In genomic region chr8:70699116-70699833, GRCm38 (mm10) we compare ENCODE assay signal across 8 mouse cellular contexts. TPM values are rescaled to one million over a fixed set of nuclear protein-coding genes. Genes with fewer than 3 reads are reported as not detected.
A peak's percentile ranks its signal among the peaks of the same experiment; 100 is the strongest.
DNase-seq lines count a peak whose midpoint lies in the region; ATAC-seq and TF ChIP-seq lines count a peak whose summit lies in the region.

No protein-coding gene starts in this region.

- H3K9me3 ChIP-seq in embryonic facial prominence, embryonic 12.5 days = no peaks in the 10 kb centered on the region
- H3K9me3 ChIP-seq in heart, postnatal 0 days (replicated peaks; ENCODE audit: control insufficient read depth, low read length) = no peaks in the 10 kb centered on the region
- no peaks in the 10 kb centered on the region for H3K9me3 ChIP-seq in limb, embryonic 11.5 days (ENCODE audit: control insufficient read depth, low read length)

- no peak; the same call in 1 of the 2 replicates for TF ChIP-seq EP300 in heart, postnatal 0 days (IDR thresholded peaks at IDR 0.05; ENCODE audit: low read depth)

- H3K27me3 ChIP-seq in embryonic facial prominence, embryonic 12.5 days = no peaks in the 10 kb centered on the region
- H3K27me3 ChIP-seq in heart, postnatal 0 days (ENCODE audit: control insufficient read depth, insufficient read depth, low read length) = no peaks in the 10 kb centered on the region
- no peaks in the 10 kb centered on the region for H3K27me3 ChIP-seq in limb, embryonic 11.5 days (ENCODE audit: control insufficient read depth, insufficient read depth, low read length)

- peak overlapping the region; percentile 99 for H3K9ac ChIP-seq in embryonic facial prominence, embryonic 12.5 days
- peak overlapping the region; percentile 100 for H3K9ac ChIP-seq in heart, postnatal 0 days (replicated peaks; ENCODE audit: low read depth, low read length)
- peak overlapping the region; percentile 96 for H3K9ac ChIP-seq in limb, embryonic 11.5 days (ENCODE audit: low read length)

- H3K27ac ChIP-seq in embryonic facial prominence, embryonic 12.5 days = peak overlapping the region; percentile 98
- H3K27ac ChIP-seq in heart, postnatal 0 days (ENCODE audit: low read depth) = peak overlapping the region; percentile 99
- H3K27ac ChIP-seq in limb, embryonic 11.5 days (replicated peaks; ENCODE audit: low read depth, low read length) = peak overlapping the region; percentile 97

- H3K36me3 ChIP-seq in embryonic facial prominence, embryonic 12.5 days = peaks cover 9% of the 10 kb centered on the region; the same call in 1 of the 2 replicates
- no peaks in the 10 kb centered on the region for H3K36me3 ChIP-seq in heart, postnatal 0 days (replicated peaks; ENCODE audit: control insufficient read depth, insufficient read depth, low read length)
- peaks cover 4% of the 10 kb centered on the region; the same call in 1 of the 2 replicates for H3K36me3 ChIP-seq in limb, embryonic 11.5 days (ENCODE audit: control insufficient read depth, insufficient read depth, low read length)

- DNase-seq in heart, adult 8-10 months (ENCODE audit: low spot score) = peak; percentile 68
- DNase-seq in heart, adult 18-20 months = no peak
- DNase-seq in ES-CJ7 (ENCODE audit: low read depth, low spot score) = peak; percentile 50
- DNase-seq in heart, postnatal 0 days (ENCODE audit: low spot score) = no peak
- DNase-seq in limb, embryonic 11.5 days (ENCODE audit: low spot score) = peak; percentile 78
- peak; percentile 80 for DNase-seq in neural tube, embryonic 10.5 days (ENCODE audit: extremely low spot score, low spot score)
- DNase-seq in B cell, adult 2 months = no peak

- peak overlapping the region; percentile 68 for H3K4me2 ChIP-seq in embryonic facial prominence, embryonic 12.5 days (replicated peaks)
- H3K4me2 ChIP-seq in heart, postnatal 0 days (ENCODE audit: low read depth, low read length) = peak overlapping the region; percentile 70
- H3K4me2 ChIP-seq in limb, embryonic 11.5 days (ENCODE audit: low read depth, severe bottlenecking) = peak overlapping the region; percentile 82

- peaks cover 47% of the 10 kb centered on the region for H3K4me1 ChIP-seq in embryonic facial prominence, embryonic 12.5 days
- peaks cover 43% of the 10 kb centered on the region for H3K4me1 ChIP-seq in heart, postnatal 0 days (ENCODE audit: control insufficient read depth, insufficient read depth)
- H3K4me1 ChIP-seq in limb, embryonic 11.5 days (ENCODE audit: control insufficient read depth, insufficient read depth, low read length) = peaks cover 36% of the 10 kb centered on the region

- peak overlapping the region; percentile 86 for H3K4me3 ChIP-seq in embryonic facial prominence, embryonic 12.5 days
- peak overlapping the region; percentile 93 for H3K4me3 ChIP-seq in heart, postnatal 0 days (ENCODE audit: low read depth, low read length)
- H3K4me3 ChIP-seq in limb, embryonic 11.5 days (ENCODE audit: low read depth, low read length) = peak overlapping the region; percentile 95

- TF ChIP-seq CTCF in heart, postnatal 0 days (IDR thresholded peaks at IDR 0.05; ENCODE audit: low read depth) = 0 out of 2 replicates have a peak, but pooled peaks have one; percentile 6

- WGBS in embryonic facial prominence, embryonic 12.5 days = under 1% methylated on average over 81 of the region's 89 CpGs
- under 1% methylated on average over 79 of the region's 89 CpGs for WGBS in heart, postnatal 0 days
- WGBS in limb, embryonic 11.5 days = under 1% methylated on average over 86 of the region's 89 CpGs

- peak; percentile 9 for ATAC-seq in embryonic facial prominence, embryonic 12.5 days (ENCODE audit: insufficient number of reproducible peaks, insufficient read depth, low FRiP score, low TSS enrichment)
- peak; percentile 9; the same call in 1 of the 2 replicates for ATAC-seq in heart, postnatal 0 days (ENCODE audit: insufficient read depth, low read depth)
- 0 out of 2 replicates have a peak, but pooled peaks have one; percentile 1 for ATAC-seq in limb, embryonic 11.5 days (ENCODE audit: insufficient number of reproducible peaks, low FRiP score, low TSS enrichment, low read depth)

RNA-seq across cellular contexts. Expression of gene Jund, which starts 0.5 kb away (rescaled TPM):
- 100 to 1,000 TPM in 3 of 4 experiments, 10 to 100 TPM in 1; 84.2 to 134 (median 114) TPM for total RNA-seq in heart, adult 8-10 months (2022)
- 100 to 1,000 TPM; 129 to 138 TPM for total RNA-seq in heart, adult 18-20 months (2021)
- 142 and 150 TPM in 2 replicates for polyA plus RNA-seq in embryonic facial prominence, embryonic 12.5 days (2016; fragmentation: Nextera tagmentation; extraction: Ambion mirVana)
- total RNA-seq in heart, postnatal 0 days (2014; rRNA removed; ENCODE audit: low replicate concordance) = 322 and 503 TPM in 2 replicates
- polyA plus RNA-seq in heart, postnatal 0 days (2015; fragmentation: Nextera tagmentation; extraction: Ambion mirVana) = 45.9 and 49.5 TPM in 2 replicates
- 104 and 109 TPM in 2 replicates for polyA plus RNA-seq in limb, embryonic 11.5 days (2014; fragmentation: Nextera tagmentation; extraction: Ambion mirVana)

RNA-seq across cellular contexts. Expression of gene Iqcn, which starts 4.0 kb away (rescaled TPM):
- total RNA-seq in heart, adult 8-10 months (2022) = under 1 TPM in 1 of 4 experiments, not detected in 3; 0.06 TPM
- under 1 TPM in 1 of 2 experiments, not detected in 1; 0.05 TPM for total RNA-seq in heart, adult 18-20 months (2021)
- not detected in 2 replicates for polyA plus RNA-seq in embryonic facial prominence, embryonic 12.5 days (2016; fragmentation: Nextera tagmentation; extraction: Ambion mirVana)
- not detected in 2 replicates for total RNA-seq in heart, postnatal 0 days (2014; rRNA removed; ENCODE audit: low replicate concordance)
- polyA plus RNA-seq in heart, postnatal 0 days (2015; fragmentation: Nextera tagmentation; extraction: Ambion mirVana) = not detected in 2 replicates
- not detected in 2 replicates for polyA plus RNA-seq in limb, embryonic 11.5 days (2014; fragmentation: Nextera tagmentation; extraction: Ambion mirVana)

RNA-seq across cellular contexts. Expression of gene Gm3336, which starts 19.1 kb away (rescaled TPM):
- total RNA-seq in heart, adult 8-10 months (2022) = not detected
- not detected for total RNA-seq in heart, adult 18-20 months (2021)
- not detected in 2 replicates for polyA plus RNA-seq in embryonic facial prominence, embryonic 12.5 days (2016; fragmentation: Nextera tagmentation; extraction: Ambion mirVana)
- not detected in 2 replicates for total RNA-seq in heart, postnatal 0 days (2014; rRNA removed; ENCODE audit: low replicate concordance)
- polyA plus RNA-seq in heart, postnatal 0 days (2015; fragmentation: Nextera tagmentation; extraction: Ambion mirVana) = not detected in 2 replicates
- not detected in 2 replicates for polyA plus RNA-seq in limb, embryonic 11.5 days (2014; fragmentation: Nextera tagmentation; extraction: Ambion mirVana)

RNA-seq across cellular contexts. Expression of gene Pde4c, which starts 24.2 kb away (rescaled TPM):
- total RNA-seq in heart, adult 8-10 months (2022) = 1 to 10 TPM; 1.8 to 3.7 (median 2.4) TPM
- 1 to 10 TPM; 1.4 to 2.0 TPM for total RNA-seq in heart, adult 18-20 months (2021)
- polyA plus RNA-seq in embryonic facial prominence, embryonic 12.5 days (2016; fragmentation: Nextera tagmentation; extraction: Ambion mirVana) = 0.17 and 0.29 TPM in 2 replicates
- 0.42 and 1.2 TPM in 2 replicates for total RNA-seq in heart, postnatal 0 days (2014; rRNA removed; ENCODE audit: low replicate concordance)
- polyA plus RNA-seq in heart, postnatal 0 days (2015; fragmentation: Nextera tagmentation; extraction: Ambion mirVana) = 0.44 and 0.56 TPM in 2 replicates
- 0.08 and 0.13 TPM in 2 replicates for polyA plus RNA-seq in limb, embryonic 11.5 days (2014; fragmentation: Nextera tagmentation; extraction: Ambion mirVana)

RNA-seq across cellular contexts. Expression of gene Lsm4, which starts 26.2 kb away (rescaled TPM):
- 10 to 100 TPM; 57.9 to 67.1 (median 63.4) TPM for total RNA-seq in heart, adult 8-10 months (2022)
- total RNA-seq in heart, adult 18-20 months (2021) = 10 to 100 TPM; 66.7 to 73.1 TPM
- polyA plus RNA-seq in embryonic facial prominence, embryonic 12.5 days (2016; fragmentation: Nextera tagmentation; extraction: Ambion mirVana) = 303 and 326 TPM in 2 replicates
- 438 and 495 TPM in 2 replicates for total RNA-seq in heart, postnatal 0 days (2014; rRNA removed; ENCODE audit: low replicate concordance)
- polyA plus RNA-seq in heart, postnatal 0 days (2015; fragmentation: Nextera tagmentation; extraction: Ambion mirVana) = 202 and 205 TPM in 2 replicates
- 356 and 388 TPM in 2 replicates for polyA plus RNA-seq in limb, embryonic 11.5 days (2014; fragmentation: Nextera tagmentation; extraction: Ambion mirVana)

Comparison
In these comparisons a context has a peak if more than half of its experiments do, and no peak if none do; other contexts are left out.
1. DNase-seq: peak in heart, adult 8-10 months (single experiment), ES-CJ7 (single experiment), limb, embryonic 11.5 days (single experiment) and neural tube, embryonic 10.5 days (single experiment); none in heart, adult 18-20 months (0 of 2), heart, postnatal 0 days (single experiment) and B cell, adult 2 months (0 of 2).
2. Peak in every context shown above with its lines, with median percentiles within 50 percentile points of each other: ATAC-seq, H3K27ac ChIP-seq, H3K4me2 ChIP-seq, H3K4me3 ChIP-seq and H3K9ac ChIP-seq.